Mouse (Mus musculus): Measurements from ENCODE around the gene Psd4. TPM values are rescaled to one million over a fixed set of nuclear protein-coding genes. Genes with fewer than 3 reads are reported as not detected.
A peak's percentile ranks its signal among the peaks of the same experiment; 100 is the strongest.

Psd4 gene
- polyA plus RNA-seq, 1 experiment from 2014 or later = 2.5 TPM

DNA sequence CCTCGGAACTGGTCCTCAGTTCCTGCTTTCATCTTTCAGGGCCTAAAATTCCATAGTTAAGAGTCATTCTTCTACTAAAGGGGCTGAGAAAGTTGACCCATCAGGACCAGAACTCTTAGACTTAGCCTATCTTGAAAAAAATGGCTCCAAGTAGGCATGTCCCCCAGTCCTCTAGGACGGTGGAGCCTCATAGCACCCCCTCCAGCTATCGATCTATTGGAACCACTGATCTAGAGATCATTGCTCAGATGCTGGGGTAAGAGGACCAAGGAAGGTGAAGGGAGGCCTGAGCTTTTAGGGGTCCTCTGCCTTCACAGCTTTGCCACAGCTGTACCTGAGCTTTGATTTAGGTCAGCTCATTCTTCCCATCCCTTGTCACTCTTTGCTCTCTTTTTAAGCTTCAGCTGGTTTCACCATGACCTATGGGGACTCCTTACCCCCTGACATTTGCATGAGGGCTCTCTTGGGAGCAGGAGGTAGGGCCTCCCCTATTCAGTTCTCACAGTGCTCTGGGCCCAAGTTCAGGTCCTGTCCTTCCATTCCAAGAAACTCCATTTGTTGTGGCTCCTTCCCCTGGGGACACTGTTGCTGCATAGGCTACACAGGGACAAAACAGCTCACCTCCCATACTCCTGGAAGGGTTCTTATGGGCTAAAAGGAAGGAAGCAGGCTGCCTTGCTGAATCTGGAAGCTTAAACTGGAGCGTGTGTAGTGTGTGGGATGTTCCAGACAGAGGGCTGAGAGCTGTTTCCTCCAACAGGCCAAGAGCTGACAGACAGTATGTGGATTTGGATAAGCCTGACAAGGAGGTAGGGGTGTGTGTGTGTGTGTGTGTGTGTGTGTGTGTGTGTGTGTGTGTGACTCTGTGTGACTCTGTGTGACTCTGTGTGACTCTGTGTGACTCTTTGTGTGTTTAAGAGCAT is 20.2 kb downstream of the Psd4 start:
- Histone ChIP-seq H3K27me3 (no peaks in the 10 kb centered on the region), H3K9me3 (no peaks in the 10 kb centered on the region), H3K9ac (no peak overlapping the region), H3K27ac (no peak overlapping the region), H3K4me2 (no peak overlapping the region), H3K4me1 (no peaks in the 10 kb centered on the region), H3K4me3 (no peak overlapping the region), H3K36me3 (no peaks in the 10 kb centered on the region)
- no peak for ATAC-seq (ENCODE audit: insufficient number of reproducible peaks, insufficient read depth, low FRiP score, low TSS enrichment, low read depth)
- 84% methylated on average over 4 of the region's 4 CpGs for WGBS

DNA sequence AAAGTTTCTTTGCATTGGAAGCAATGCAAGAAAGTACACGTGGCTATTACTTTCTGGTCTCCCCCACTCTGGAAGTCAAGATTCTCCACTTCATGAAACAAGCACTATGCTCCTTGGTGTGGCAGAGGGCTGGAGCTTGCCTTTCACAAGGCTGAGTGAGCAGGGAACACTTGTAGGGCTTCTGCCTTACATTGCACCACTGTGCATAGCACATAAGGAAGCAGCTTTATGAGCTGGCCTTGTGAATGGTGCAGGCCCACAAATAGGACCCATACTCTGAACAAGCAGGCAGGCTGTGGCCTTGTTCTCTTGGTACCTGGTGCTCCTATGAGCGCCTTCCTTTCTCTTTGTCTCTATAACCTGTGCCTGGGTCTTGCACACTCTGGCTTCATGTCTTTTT is 25.9 kb downstream of the Psd4 start:
- Histone ChIP-seq H3K27me3 (no peaks in the 10 kb centered on the region), H3K4me2 (no peak overlapping the region), H3K4me3 (no peak overlapping the region), H3K27ac (no peak overlapping the region), H3K36me3 (no peaks in the 10 kb centered on the region), H3K9me3 (no peaks in the 10 kb centered on the region), H3K4me1 (no peaks in the 10 kb centered on the region), H3K9ac (no peak overlapping the region)
- 76% methylated on average over 2 of the region's 2 CpGs for WGBS
- ATAC-seq (ENCODE audit: insufficient number of reproducible peaks, insufficient read depth, low FRiP score, low TSS enrichment, low read depth) = no peak

DNA sequence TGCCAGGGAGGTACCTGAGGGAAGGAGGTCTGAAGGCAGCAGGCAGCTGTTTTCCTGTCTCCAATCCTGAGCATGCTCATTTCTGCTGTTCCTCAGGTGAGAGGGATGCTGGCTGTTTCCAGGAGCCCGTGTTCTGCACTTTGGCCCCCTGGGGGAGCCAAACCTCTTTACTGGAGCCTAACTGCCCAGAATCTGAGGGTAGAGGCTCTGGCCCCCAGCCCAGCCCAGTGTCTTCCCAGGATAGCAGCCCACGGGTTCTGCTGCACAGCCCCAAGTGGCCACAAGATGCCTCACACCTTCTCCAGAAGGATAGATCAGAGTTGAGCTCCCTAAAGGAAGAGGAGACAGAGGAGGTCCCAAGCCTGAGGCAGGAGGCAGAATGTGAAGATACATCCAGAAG is 29.7 kb downstream of the Psd4 start:
- no peaks in the 10 kb centered on the region for H3K9me3 ChIP-seq
- no peak overlapping the region for H3K4me2 ChIP-seq
- H3K9ac ChIP-seq = no peak overlapping the region
- H3K4me3 ChIP-seq = no peak overlapping the region
- 14% methylated on average over 2 of the region's 2 CpGs for WGBS
- no peak overlapping the region for H3K27ac ChIP-seq
- ATAC-seq (ENCODE audit: insufficient number of reproducible peaks, insufficient read depth, low FRiP score, low TSS enrichment, low read depth) = no peak
- H3K36me3 ChIP-seq = no peaks in the 10 kb centered on the region
- H3K27me3 ChIP-seq = no peaks in the 10 kb centered on the region
- H3K4me1 ChIP-seq = no peaks in the 10 kb centered on the region

DNA sequence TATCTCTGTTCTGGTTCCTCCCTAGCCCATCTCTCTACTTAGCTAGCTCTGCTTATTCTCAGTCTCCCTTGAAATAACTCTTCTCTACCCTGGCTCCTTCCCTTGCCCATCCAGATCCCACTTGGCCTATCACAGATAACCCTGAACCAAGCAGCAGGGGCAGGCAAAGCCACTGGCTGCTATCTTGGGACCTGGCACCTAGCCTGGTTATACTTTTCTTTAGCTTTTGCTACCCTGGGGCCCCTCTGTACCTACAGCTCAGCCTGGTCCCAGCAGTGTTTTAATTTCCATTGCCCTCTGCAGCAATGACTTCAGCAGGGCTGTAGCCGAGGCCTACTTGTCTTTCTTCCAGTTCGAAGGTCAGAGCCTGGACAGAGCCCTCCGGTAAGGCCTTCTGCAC is 33.3 kb downstream of the Psd4 start:
- no peaks in the 10 kb centered on the region for H3K9me3 ChIP-seq
- no peaks in the 10 kb centered on the region for H3K36me3 ChIP-seq
- no peak overlapping the region for H3K4me2 ChIP-seq
- no peak for ATAC-seq (ENCODE audit: insufficient number of reproducible peaks, insufficient read depth, low FRiP score, low TSS enrichment, low read depth)
- no peak overlapping the region for H3K4me3 ChIP-seq
- H3K4me1 ChIP-seq = peaks cover 7% of the 10 kb centered on the region; the same call in 1 of the 2 replicates
- no peak overlapping the region for H3K27ac ChIP-seq
- no peak overlapping the region for H3K9ac ChIP-seq
- 87% methylated on average over 3 of the region's 3 CpGs for WGBS
- H3K27me3 ChIP-seq = peaks cover 15% of the 10 kb centered on the region; the same call in 1 of the 2 replicates

DNA sequence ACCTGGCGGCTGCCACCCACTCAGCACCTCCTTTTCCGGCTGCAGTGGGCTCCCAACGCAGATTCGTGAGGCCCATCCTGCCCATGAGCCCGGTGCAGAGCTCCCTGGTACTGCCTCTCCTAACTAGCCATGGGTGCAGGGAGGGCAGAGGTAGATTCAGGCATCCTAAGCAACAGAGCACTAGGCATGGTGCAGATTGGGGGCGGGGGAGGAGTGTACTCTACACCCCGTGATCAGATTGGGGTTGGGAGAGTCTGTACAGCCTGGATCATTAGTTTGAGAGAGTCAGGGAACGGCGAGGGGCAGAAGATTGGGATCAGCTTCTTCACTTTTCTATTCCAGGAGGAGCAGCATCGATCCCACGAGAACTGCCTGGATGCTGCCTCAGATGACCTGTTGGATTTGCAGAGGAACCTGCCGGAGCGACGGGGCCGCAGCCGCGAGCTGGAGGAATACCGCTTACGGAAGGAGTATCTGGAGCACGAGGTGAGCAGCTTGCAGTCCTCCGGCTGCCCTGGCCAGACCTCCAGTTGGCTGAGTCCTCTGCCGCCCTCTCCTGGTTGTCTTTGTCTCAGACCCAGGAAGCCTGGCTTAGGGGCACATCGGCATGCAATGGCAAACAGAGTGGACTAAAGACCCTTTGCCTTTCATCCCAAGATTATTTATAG is 38.1 kb downstream of the Psd4 start:
- H3K9ac ChIP-seq = peak overlapping the region; percentile 62
- 8% methylated on average over 23 of the region's 23 CpGs for WGBS

DNA sequence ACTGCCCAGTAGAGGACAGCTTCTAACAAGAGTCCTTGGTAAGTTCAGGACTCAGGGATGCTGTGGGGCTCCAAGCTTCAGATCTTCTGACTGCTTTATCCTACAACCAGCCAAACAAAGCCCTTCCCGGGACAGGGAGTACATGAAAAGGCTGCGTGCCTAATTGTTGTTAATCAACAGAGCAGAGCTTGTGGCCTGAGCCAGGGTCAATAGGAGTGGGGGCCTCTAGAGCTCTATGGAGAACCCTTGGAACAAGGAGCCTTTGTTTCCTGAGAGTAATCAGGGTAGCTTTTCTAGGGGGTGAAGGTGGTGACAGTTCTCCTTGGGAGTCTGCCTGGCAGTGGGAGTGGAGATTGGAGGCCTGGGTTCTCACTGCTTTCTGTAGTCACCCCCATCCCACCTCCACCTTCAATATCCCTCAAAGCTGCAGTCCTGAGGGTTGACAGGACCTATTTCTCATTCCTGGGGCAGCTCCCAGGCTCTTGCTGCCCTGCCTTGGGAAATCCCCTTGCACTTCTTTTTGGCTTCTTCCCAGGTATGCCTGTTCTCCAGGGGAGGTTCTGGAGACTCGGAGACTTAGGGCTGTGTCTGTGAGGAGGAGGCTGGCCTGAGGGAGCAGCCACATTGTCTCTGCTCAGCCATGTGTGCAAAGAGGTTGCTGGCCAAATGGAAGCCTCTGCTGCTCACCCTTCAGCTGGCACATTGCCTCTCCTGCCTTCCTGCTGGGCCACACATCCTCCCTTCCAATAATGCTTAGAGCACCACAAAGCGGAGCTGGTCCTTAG is 40.5 kb downstream of the Psd4 start:
- Histone ChIP-seq H3K4me2 (no peak overlapping the region), H3K27ac (no peak overlapping the region), H3K4me3 (no peak overlapping the region), H3K36me3 (no peaks in the 10 kb centered on the region), H3K4me1 (peaks cover 10% of the 10 kb centered on the region; the same call in 1 of the 2 replicates), H3K27me3 (peaks cover 38% of the 10 kb centered on the region), H3K9ac (no peak overlapping the region), H3K9me3 (no peaks in the 10 kb centered on the region)
- 17% methylated on average over 4 of the region's 4 CpGs for WGBS
- ATAC-seq (ENCODE audit: insufficient number of reproducible peaks, insufficient read depth, low FRiP score, low TSS enrichment, low read depth) = no peak

More for the DNA sequence above, 38.1 kb downstream of the Psd4 start:
- no peaks in the 10 kb centered on the region for H3K9me3 ChIP-seq
- H3K36me3 ChIP-seq = no peaks in the 10 kb centered on the region
- peak overlapping the region; percentile 27 for H3K4me3 ChIP-seq
- no peak overlapping the region for H3K27ac ChIP-seq
- peak; percentile 46; the same call in 1 of the 2 replicates for ATAC-seq (ENCODE audit: insufficient number of reproducible peaks, insufficient read depth, low FRiP score, low TSS enrichment, low read depth)
- H3K4me1 ChIP-seq = peaks cover 7% of the 10 kb centered on the region; the same call in 1 of the 2 replicates
- peak overlapping the region; percentile 60 for H3K4me2 ChIP-seq
- peaks cover 38% of the 10 kb centered on the region for H3K27me3 ChIP-seq

DNA sequence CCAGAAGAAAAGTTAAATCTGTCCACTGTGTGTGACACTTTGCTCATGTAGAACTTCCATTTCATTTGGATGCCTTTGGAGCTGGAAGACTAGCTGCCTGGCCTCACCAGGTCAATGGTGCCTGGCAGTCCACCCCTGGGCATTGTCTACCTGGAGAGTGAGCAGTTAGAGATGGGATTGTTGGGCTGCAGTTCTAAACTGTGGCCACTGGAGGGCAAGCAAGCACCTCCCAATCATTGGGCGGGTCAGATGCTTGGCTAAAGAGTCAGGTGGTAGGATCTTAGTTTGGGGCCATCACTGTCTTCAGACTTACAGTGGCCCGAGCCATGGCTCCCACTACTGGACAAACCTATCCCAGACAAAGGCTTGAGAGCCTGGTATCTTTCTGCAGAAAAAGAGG is 41.8 kb downstream of the Psd4 start:
- Histone ChIP-seq H3K4me2 (no peak overlapping the region), H3K4me3 (no peak overlapping the region), H3K36me3 (no peaks in the 10 kb centered on the region), H3K9me3 (no peaks in the 10 kb centered on the region), H3K9ac (no peak overlapping the region), H3K27me3 (peaks cover 33% of the 10 kb centered on the region), H3K27ac (no peak overlapping the region), H3K4me1 (peaks cover 13% of the 10 kb centered on the region; the same call in 1 of the 2 replicates)
- ATAC-seq (ENCODE audit: insufficient number of reproducible peaks, insufficient read depth, low FRiP score, low TSS enrichment, low read depth) = no peak
- WGBS = 10% methylated on average over 2 of the region's 2 CpGs

DNA sequence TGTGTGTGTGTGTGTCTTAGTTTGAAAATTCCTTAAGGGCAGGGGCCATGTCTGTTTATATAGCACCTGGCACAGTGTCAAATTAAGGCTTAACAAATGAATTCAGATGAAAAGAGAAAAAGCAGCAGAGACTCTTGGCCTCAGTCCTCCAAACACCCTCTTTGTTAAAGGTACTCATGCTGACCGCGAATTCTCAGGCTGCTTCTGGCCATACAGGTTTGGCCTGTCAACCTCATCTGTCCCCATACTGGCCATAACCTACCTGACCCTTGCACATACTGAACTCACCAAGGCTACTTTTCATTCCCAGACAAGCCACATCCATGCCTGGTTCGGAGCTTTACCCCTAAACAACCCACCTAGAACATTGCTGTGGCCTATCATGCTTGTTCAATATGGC is 45.8 kb downstream of the Psd4 start:
- Histone ChIP-seq H3K36me3 (no peaks in the 10 kb centered on the region), H3K4me2 (no peak overlapping the region), H3K4me3 (no peak overlapping the region), H3K9ac (no peak overlapping the region), H3K9me3 (no peaks in the 10 kb centered on the region), H3K27me3 (peaks cover 6% of the 10 kb centered on the region; the same call in 1 of the 2 replicates), H3K27ac (no peak overlapping the region), H3K4me1 (peaks cover 22% of the 10 kb centered on the region)
- WGBS = 60% methylated on average over 3 of the region's 3 CpGs
- no peak for ATAC-seq (ENCODE audit: insufficient number of reproducible peaks, insufficient read depth, low FRiP score, low TSS enrichment, low read depth)

DNA sequence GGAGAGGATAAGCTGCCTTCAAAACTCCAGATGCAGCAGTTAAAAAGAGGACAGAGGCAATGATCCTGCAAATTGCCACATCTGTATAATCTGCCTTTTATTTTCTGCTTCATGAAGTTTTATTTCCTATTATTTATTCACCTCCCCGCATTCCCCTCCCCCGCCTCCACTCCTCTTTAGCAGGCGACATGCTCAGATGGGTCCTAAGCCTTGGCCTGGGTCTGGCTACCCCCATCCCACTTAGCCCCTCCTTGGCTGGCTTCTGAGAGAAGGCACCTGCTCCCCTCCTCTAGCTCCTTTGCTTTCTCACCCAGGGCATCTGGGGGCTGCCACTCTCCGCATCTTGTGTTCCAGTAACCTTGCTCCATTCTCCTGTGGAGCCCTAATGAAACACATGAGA is 46.3 kb downstream of the Psd4 start:
- no peak for ATAC-seq (ENCODE audit: insufficient number of reproducible peaks, insufficient read depth, low FRiP score, low TSS enrichment, low read depth)
- H3K36me3 ChIP-seq = no peaks in the 10 kb centered on the region
- 77% methylated on average over 4 of the region's 4 CpGs for WGBS

DNA sequence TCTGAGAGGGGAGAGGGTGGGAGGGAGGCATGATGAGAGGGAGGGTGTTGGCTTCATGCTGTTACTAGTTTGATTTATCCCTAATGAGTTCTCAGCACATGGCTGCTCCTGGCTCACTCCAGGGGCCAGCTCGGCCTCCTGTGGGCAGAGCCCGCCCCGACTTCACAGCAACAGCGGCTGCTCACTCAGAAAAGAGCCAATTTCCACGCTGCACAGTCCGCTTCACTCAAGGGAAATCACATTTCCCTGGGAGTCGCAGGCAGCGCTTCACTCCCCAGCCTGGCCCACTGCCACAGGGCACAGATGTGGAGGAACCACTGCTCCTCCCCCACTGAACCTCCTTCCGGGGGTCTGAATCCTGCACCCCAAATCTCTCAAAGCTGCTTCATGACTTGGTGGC is 49.3 kb downstream of the Psd4 start:
- no peak overlapping the region for H3K9ac ChIP-seq
- ATAC-seq (ENCODE audit: insufficient number of reproducible peaks, insufficient read depth, low FRiP score, low TSS enrichment, low read depth) = 0 out of 2 replicates have a peak, but pooled peaks have one; percentile 38
- H3K4me2 ChIP-seq = peak overlapping the region; percentile 14; the same call in 1 of the 2 replicates
- 7% methylated on average over 9 of the region's 9 CpGs for WGBS
- H3K27ac ChIP-seq = 0 out of 2 replicates have a peak overlapping the region, but pooled peaks have one; percentile 1
- H3K4me3 ChIP-seq = no peak overlapping the region
- peaks cover 3% of the 10 kb centered on the region; the same call in 1 of the 2 replicates for H3K27me3 ChIP-seq
- H3K36me3 ChIP-seq = no peaks in the 10 kb centered on the region
- no peaks in the 10 kb centered on the region for H3K9me3 ChIP-seq
- peaks cover 22% of the 10 kb centered on the region for H3K4me1 ChIP-seq

More for the DNA sequence above, 46.3 kb downstream of the Psd4 start:
- no peak overlapping the region for H3K9ac ChIP-seq
- H3K27me3 ChIP-seq = peaks cover 3% of the 10 kb centered on the region; the same call in 1 of the 2 replicates
- H3K27ac ChIP-seq = no peak overlapping the region
- H3K4me2 ChIP-seq = no peak overlapping the region
- H3K4me3 ChIP-seq = no peak overlapping the region
- no peaks in the 10 kb centered on the region for H3K9me3 ChIP-seq
- peaks cover 22% of the 10 kb centered on the region for H3K4me1 ChIP-seq

DNA sequence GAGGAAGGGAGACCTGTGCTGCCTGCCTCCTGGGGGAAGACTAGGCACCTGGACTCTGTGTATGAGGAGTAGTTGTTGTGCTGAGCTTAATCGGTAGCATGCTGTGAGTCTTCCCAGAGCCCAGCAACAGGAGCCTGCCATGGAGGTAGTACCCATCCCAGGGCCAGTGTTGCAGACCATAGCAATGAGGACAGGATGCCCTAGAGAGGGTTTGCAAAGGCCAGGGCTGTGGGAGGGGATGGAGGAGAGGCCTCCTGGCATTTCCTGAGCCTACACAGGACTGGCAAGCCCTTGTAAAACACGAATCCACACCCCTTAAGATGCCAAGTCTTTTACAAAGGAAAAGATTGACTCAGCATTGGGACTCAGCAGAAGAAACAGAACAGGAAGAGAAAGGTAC is 49.7 kb downstream of the Psd4 start:
- no peaks in the 10 kb centered on the region for H3K9me3 ChIP-seq
- 0 out of 2 replicates have a peak overlapping the region, but pooled peaks have one; percentile 14 for H3K4me2 ChIP-seq
- peaks cover 22% of the 10 kb centered on the region for H3K4me1 ChIP-seq
- 6% methylated on average over 2 of the region's 2 CpGs for WGBS
- ATAC-seq (ENCODE audit: insufficient number of reproducible peaks, insufficient read depth, low FRiP score, low TSS enrichment, low read depth) = no peak
- H3K27me3 ChIP-seq = peaks cover 3% of the 10 kb centered on the region; the same call in 1 of the 2 replicates
- no peak overlapping the region for H3K4me3 ChIP-seq
- H3K36me3 ChIP-seq = no peaks in the 10 kb centered on the region
- H3K27ac ChIP-seq = 0 out of 2 replicates have a peak overlapping the region, but pooled peaks have one; percentile 1
- no peak overlapping the region for H3K9ac ChIP-seq
